Mouse (Mus musculus): ENCODE measurements around the gene Gm4353. TPM values are rescaled to one million over a fixed set of nuclear protein-coding genes. Genes with fewer than 3 reads are reported as not detected.
A peak's percentile ranks its signal among the peaks of the same experiment; 100 is the strongest.
"Not testable (repeated sequence)": the region's sequence is repeated elsewhere in the genome, so short reads cannot be mapped to it uniquely, and the experiment has no call there.

The Gm4353 gene
- total RNA-seq (2022), result 1 to 10 TPM in 3 of 4 experiments, under 1 TPM in 1; 0.75 to 4.3 (median 3.2) TPM

DNA sequence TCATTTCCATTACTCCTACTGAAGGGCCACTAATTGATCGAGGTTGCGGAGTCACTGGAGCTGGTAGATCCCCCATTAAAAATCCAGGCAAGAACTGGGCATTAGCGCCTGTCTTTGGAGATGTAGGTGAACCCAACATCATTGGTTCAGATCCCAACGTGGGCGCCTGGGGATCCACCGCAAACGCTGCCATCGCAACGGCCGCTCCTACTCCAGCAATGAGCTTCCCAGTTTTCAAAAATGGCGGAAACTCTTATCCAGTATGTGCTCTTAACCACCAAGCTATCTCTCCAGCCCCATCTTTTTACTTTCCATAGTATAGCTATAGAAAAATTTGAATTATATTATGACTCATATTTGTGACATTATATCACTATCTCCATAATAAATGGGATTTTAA is at the start of gene Gm4353:
Gene Gm4353 (minus strand): TSS at position 270 of the 400 bp plus-strand sequence.
- DNase-seq (ENCODE audit: low spot score in 2 of 2), result not testable (repeated sequence)

DNA sequence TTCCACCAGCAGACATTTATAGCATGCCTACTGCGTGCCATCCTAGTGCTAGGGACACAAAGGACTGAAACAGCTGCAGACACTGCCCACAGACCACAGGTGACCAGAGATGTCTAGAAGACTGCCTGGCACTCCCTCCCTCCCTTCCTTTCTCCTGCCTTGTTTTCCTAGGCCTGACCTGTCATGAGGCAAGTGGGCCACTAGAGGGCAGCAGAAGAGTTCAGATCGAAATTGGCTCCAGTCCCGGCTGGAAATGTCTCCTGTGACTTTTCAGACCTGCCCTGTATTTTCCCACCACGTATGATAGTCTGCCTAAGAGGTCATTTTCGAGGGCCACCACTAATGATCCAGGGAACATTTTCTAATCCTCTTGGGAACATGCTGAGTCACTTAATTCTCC is 47.6 kb upstream of the Gm4353 start:
- peak; percentile 59 to 80 for DNase-seq (ENCODE audit: low spot score in 2 of 2)

DNA sequence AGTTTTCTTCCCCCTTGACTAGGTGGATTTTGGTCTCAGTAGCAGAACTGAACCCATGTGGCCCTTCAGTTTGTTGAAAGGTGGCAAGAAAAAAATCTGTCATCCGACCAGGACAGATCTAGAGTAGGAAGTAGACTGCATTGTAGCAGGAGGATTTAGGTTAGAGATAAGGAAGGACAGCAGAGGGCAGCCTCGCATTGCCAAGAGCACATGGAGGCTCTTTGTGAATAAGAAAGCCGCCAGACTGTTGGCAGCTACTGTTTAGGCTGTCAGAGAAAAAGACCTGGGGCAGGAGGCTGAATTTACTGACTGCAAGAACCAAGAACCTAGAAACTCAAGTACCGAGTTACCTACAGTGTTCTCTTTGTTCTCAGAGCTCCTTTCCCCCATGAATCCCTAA is 47.0 kb upstream of the Gm4353 start:
- DNase-seq (ENCODE audit: low spot score in 2 of 2), result no peak

DNA sequence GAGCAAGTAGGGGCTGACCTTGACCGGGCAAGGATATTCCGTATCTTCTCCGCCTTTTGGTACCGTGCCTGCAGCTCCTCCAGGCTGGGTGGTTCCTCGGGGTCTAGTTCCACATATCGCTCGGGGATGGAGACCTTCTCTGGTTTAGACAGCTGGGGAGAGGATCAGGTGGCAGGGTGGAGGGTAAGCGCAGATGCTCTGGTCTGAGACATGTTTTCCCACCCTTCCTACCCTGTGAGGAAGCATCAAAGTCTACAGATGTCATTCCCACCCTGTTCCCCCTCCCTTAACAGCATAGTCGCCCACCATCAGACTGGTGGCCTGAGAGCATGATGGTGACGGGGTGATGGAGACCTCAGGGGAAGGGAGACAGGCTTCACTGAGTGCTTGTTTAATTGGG is 44.9 kb upstream of the Gm4353 start:
- no peak for DNase-seq (ENCODE audit: low spot score in 2 of 2)

DNA sequence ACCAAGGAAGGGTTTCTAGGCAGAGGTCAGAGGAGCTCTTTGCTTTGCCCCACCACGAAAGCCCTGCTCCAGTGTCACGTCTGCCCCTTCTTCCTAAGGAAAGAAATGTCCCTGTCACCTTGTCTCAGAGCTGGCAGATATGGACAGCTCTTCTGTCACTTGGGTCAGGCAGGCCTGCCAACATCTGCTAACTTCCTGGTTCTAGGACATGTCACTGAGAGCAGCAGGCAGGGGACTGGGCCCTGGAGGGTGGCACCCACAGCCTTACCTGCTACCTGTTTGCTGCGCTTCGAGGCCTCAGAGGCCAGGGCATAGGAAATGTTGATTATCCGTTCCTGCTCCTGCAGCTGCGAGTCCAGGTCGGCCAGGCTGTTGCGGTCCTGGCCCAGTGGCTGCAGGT is 43.9 kb upstream of the Gm4353 start:
- no peak for DNase-seq (ENCODE audit: low spot score in 2 of 2)

DNA sequence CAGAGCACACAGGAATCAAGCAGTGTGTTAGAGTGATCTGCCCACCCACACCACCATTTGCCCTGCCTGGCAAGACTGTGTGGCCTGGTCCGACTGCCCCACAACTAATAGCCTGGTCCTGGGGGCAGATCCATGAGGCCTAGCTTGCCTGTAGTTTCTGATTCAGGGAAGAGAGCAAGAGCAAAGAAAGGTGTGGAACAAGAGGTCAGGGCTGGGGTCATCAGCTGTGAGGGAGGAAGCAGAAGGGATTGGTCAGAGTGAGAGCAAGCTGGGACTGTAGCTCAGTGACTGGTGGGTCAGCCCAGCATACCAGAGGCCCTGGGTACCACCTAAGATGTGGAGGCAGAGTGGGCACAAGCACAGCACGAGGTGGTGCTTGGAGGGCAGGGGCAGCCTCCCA is 42.6 kb upstream of the Gm4353 start:
- DNase-seq (ENCODE audit: low spot score in 2 of 2), result no peak

DNA sequence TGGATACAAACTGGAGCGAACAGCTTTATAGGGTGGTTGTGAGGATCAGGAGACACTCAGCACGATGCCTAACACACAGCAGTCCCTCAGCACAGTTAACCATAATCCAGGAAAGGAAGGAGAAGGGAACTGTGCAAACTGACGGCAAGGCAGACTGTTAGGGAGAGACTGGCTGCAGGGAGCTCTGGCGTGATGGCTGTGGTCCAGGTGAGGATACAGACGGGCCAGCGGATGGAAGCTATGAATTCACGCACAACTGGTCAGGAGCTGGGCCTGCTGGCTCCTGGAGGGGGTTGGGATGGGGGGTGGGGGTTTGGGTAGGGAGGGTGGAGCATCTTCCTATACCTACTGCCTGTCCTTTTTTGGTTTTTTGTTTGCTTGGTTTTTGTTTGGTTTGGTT is 41.2 kb upstream of the Gm4353 start:
- no peak for DNase-seq (ENCODE audit: low spot score in 2 of 2)

DNA sequence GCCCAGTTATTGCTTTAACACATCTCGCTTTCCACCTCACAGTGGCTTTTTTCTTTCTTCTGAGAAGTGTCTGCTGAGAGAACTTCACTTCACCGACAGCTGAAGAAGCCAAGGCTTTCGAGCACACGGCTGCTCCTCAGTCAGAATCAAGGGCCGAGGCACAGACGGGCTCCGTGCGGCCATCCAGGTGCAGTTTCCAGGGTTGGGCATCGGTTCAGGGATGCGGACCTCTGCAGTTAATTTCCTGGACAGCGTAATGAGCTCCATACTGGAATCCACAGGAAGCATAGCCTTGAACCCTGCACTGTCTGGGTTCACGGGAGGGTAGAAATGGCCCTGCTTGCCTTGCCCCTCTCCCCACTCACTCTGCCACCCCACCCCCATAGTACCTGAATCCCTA is 39.6 kb upstream of the Gm4353 start:
- no peak for DNase-seq (ENCODE audit: low spot score in 2 of 2)

DNA sequence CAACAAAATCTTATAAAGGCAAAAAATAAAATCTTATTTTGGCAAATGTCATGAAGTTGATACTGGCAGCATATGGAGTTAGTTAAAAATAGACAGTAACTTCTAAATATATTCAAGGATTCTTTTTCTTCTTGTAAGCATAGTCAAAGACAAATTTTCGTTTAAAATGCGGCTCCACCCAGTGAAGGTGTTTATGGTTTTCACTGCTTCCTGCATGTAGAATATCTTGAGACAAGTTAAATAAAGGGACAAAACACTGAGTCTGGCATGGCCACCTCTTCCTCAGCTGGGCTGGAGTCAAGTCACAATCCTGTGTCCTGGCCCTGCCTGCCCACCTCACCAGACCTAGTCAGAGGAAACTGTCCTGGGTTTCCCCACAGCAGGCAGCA is 39.2 kb upstream of the Gm4353 start:
- DNase-seq (ENCODE audit: low spot score in 2 of 2), result no peak

DNA sequence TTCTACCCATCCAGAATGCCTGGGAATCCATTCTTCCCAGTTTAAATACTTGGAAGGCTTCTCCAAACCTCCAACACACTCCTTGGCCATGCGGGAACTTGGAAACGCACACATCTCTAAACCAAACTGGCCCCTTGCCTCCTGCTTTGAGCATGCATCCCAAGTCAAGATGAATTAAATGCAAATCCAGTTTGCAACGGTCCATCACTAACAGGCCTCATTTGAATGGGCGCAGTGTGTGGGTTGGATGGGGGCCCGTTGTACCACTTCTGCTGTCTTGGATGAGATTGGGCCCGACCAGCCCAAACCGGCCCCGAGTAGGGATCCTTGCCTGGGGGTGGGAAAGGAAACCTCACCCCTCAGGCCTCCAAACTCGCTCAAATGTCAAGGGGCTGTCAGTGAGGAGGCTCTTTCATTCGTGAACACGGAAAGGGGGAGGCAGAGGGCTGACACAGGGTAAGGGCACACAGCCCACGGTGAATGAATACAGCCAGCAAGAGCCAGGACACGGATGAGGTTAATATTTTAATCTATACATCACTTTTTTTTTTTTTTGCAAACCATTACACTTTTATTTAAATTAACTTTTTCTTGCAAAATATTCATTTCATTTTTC is 38.7 kb upstream of the Gm4353 start:
- no peak for DNase-seq (ENCODE audit: low spot score in 2 of 2)

DNA sequence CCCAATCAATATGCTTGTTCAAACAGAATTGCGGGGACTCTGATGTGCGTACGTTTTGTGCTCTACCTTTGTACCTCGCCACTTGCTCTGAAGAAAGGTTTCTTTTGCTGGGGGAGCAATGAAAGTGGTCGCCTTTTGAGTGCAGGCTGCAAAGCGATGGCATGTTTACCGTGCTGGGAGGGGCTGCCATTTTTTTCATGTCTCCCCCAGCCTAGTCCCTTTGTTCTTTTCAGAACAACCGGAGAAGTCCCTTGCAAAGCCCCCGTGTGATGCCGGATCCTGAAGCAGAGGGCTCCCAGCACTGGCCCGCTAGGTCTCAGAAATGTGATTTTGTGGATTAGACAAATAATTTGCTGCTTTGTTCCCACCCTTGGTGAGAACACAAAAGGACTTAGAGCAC is 36.8 kb upstream of the Gm4353 start:
- no peak for DNase-seq (ENCODE audit: low spot score in 2 of 2)

DNA sequence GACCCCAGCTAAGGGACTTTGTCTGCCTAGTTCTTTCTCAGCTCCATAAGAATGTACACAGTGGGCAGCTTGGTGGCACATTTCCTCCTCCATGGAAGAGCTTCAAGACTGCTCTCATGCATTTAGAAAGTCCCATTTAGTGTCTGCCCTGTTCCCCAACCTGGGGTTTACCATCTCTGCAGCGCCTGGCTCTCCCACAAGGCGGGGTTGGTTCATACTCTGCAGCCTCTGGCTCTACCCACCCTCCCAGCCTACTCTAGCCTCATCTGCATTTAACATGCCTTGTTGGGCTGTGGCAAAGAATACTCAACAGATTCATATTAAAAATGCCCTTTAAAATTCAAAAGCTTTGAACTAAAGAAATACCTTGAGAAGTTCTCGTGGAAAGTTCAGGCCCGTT is 36.3 kb upstream of the Gm4353 start:
- DNase-seq (ENCODE audit: low spot score in 2 of 2), result no peak

DNA sequence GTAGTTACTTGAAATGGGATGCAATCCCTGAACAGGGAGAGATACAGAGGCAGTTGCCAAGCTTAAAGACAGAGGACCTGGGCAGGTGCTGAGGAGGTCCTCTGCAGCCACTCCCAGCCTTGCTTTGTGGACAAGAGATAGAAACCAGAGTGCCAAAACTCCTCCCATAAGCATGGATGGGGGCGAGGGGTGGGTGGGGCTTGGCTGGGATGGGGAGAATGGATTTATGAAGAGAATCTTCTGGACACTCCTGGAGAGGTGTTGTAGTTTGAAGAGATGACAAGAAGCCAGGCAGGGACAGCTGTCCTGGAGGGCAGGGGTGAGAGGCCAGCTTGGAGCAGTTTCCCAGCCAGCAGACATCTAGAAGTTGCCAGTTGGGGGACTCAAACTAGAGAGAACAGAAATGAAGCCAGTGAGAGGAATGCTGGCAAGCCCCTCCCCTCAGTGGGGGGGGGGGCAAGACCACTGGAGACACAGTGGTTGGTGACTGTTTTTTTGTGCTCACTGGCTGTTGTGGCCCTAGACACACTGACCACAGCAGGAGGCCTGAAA is 34.9 kb upstream of the Gm4353 start:
- DNase-seq (ENCODE audit: low spot score in 2 of 2), result no peak

DNA sequence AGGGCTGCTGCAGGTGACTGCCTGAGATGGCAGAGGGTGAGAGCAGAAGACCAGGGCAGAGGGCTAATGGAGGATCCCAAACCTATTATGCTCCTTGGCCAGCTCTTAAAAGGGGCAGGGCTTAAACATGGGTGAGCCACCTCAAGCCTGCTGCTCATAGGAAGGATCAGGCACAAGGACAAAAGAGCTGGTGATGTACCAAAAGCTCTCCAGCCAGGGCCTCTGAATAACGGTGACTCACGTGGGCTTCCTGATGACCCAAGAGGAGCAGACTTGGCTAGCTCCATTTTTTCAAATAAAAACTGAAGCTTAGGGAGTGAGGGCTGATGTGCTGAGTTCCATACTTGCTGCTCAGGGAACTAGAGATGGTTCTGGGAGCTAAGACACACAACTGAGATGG is 31.6 kb upstream of the Gm4353 start:
- no peak for DNase-seq (ENCODE audit: low spot score in 2 of 2)

DNA sequence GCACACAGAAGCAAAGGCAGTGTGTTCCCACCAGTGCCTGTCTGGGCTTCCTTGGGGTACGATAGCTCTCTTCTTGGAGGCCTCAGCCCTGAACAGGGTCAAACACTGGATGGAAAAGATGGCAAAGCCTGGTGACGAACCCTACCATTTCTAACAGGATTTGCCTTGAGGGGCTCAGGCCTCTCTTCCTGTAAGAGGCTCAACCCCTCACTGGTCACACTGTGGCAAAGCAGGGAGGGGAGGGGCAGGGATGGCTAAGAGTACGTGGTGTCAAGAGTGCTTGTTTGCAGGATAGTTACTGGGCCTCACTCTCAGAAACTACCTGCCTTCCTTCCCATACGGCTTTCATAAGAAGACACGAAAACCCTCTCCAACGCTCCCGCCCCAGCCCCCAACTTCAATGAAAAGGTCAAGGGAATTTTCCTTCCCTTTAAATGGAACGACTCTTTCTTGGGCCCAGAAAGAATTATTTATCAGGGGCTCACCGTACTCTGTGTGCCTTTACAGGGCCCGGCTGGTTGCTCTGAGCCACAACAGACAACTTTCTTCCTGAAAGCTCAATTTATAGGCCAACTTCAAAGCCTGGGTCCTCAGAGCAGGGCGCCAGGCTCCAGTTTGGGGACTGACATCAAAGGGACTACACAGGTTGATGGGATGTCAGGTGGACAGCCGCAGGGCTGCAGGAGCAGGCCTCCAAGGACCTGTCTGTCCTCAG is 30.9 kb upstream of the Gm4353 start:
- DNase-seq (ENCODE audit: low spot score in 2 of 2), result no peak

DNA sequence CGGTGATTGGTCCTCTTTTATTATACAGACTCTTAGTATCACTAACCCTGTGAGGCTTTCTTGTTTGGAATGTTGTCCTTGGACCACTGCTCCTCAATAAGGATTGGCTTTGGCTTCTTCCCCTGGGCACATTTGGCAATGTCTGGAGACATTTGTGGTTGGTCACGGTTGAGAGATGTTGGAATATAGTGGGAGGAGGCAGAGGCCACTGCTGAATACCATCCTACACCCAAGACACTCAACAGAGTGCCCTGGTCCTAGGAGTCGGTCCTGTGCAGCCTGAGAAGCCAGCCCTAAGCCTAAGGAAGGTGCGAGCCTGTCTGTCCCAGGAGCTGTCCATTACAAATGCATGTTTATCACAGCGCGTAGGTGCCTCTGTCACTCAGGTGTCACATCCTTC is 27.1 kb upstream of the Gm4353 start:
- DNase-seq (ENCODE audit: low spot score in 2 of 2), result no peak

DNA sequence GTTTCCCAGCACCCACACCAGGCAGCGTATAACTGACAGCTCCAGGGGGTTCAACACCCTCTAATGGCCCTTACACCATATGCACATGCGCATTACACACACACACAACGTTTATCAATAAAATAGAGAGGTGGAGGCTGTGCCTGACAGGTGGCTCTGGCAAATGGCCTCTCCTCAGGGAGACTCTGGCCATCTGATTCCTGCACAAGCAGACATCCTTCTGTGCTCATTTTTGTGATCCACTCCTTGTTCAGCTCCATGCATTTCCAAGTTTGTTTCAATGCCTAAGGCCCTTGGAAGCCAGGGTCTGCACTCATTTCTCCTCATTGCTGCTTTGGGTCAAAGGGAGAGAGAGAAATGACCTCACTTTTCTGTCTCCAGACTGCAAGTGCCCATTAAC is 26.2 kb upstream of the Gm4353 start:
- DNase-seq (ENCODE audit: low spot score in 2 of 2), result no peak

DNA sequence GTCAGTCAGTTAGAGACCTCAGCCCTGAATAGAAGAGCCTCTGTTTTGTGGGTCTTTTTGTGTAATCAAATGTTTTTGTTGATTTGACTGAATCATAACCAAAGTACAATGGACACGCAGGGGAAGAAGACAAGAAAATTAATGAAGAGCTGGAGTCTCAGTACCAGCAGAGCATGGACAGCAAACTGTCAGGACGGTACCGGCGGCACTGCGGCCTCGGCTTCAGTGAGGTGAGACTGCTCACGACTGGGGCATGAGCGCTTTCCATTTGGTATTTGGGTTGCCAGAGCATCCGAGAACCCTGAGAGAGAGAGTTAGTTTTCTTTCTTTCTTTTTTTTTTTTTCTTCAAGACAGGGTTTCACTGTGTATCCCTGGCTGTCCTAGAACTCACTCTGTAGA is 18.7 kb upstream of the Gm4353 start:
- no peak for DNase-seq (ENCODE audit: low spot score in 2 of 2)

DNA sequence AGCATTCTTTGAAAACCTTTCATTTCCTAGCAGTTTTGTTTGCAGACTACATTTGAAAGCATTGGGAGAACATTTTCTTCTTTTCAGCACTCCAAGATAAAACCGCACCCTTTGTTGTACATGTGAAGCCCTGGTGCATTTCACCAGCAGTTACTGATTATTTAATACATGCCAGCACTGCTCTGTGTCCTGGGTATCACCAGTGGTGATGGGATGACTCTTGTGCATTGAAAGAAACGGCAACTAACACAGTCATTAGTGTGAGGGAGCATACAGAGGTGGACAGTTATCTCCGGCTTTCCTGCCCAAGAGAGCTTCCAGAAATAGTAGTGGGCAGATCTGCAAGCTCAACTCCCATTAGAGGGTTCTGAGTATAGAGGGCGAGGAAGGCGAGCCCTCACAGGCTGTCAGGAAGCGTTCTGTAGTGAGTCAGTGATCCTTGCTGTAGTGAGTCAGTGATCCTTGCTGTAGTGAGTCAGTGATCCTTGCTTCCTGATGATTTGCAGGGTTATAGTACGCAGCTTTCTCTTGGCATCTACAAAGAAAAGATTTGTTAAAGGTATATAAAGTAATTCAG is 15.6 kb upstream of the Gm4353 start:
- no peak for DNase-seq (ENCODE audit: low spot score in 2 of 2)

DNA sequence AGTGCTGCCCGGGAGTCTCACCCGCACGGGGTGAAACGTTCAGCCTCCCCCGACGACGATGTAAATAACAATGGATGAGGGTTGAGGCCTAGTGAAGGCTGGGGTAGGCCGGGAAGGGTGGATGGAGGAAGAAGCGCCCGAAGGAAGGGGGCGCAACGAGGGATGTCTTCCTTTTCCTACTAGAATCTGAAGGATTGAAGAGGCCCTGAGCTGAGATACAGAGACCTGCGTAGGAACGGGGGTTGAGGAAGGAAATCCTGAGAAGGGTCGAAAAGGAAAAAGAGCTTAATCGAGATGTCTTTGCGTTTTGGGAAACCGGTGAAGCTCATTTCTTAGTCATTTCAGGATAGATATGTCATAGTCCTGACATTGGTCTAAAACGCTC is 9.0 kb upstream of the Gm4353 start:
- DNase-seq (ENCODE audit: low spot score in 2 of 2), result no peak

DNA sequence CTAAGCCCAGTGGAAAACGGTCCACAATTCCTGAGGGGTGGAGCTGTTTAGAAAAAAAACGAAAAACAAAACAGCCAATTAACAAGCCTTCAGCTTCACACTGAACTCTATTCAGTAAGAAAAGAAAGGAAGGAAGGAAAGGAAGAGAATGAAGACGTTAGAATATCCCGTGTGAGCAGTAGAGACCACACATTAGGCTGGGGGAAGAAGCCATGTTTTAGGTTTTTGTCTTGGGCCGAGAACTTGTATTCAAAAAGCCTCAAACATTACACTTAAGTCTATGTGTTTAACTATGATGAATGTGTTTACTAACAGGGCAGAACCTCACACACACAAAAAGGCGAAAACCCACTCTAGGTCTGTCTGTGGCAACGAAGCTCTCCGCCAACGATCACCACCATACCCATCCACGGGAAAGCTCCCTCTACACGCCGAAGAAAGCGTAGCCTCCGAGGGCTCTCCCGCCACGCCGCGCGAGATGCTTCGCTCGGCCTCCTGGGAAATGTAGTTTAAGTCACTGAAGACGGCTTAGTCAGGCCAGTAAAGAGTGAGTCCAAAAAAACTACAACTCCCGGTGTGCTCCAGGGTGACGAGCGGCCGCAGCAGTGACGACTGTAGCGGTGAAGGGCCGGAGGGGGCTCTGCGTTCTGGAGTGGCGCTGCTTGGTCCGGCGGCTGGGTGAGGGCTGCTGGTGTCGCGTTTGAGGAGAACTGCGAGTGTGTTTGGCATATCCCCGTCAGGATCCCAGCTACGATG is 8.5 kb upstream of the Gm4353 start:
- peak; percentile 95 to 97 for DNase-seq (ENCODE audit: low spot score in 2 of 2)

DNA sequence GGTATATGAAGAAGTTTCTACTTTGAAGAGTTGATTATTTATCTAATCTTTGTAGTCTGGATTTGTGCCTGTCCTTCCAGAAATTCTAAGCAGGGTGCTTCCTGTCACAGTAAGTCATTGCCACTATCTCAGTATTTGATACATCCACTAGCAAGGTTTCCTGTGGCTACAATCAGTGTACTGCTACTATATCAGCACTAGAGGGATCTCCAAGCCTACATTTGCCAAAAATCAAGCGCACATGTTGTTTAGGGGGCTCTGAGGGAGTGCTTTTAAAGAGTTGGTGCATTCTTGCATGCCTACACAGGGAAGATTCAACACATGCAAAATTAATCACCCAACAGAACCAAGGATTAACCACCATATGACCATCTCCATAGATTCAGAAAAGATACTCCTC is 23.7 kb downstream of the Gm4353 start:
- DNase-seq (ENCODE audit: low spot score in 2 of 2), result no peak

All from layer of hippocampus, adult 8-10 months (tissue).